Mouse (Mus musculus) embryonic facial prominence, embryonic 11.5 days (tissue): Measurements from ENCODE around the gene Prkca. TPM values are rescaled to one million over a fixed set of nuclear protein-coding genes. Genes with fewer than 3 reads are reported as not detected.
"Not testable (repeated sequence)": the region's sequence is repeated elsewhere in the genome, so short reads cannot be mapped to it uniquely, and the experiment has no call there.

Source experiments
- ATAC-seq: fragments of 200-750 bp; cut with Nextera tagmentation; replicated peaks from 2 replicates; pipeline ENCODE4 v1.8.0; 2017; ENCODE audit warnings: low read depth; ENCODE audit not compliant: insufficient number of reproducible peaks, low FRiP score, low TSS enrichment
- DNase-seq: peaks from one replicate; pipeline ENCODE4 v3.0.0-alpha.2; 2015; ENCODE audit warnings: low spot score
- H3K27ac ChIP-seq: fragments of 300-500 bp; sonication (generic); replicated peaks from 2 replicates; pipeline ENCODE4 v1.5.1; 2014; ENCODE audit warnings: mild to moderate bottlenecking, low read depth, low read length, control low read depth
- H3K27me3 ChIP-seq: fragments of 300-500 bp; sonication (generic); 2 replicates; pipeline ENCODE4 v1.6.1; 2014; ENCODE audit warnings: mild to moderate bottlenecking, low read length, moderate library complexity, mixed read lengths; ENCODE audit not compliant: control insufficient read depth, insufficient read depth
- H3K36me3 ChIP-seq: fragments of 300-500 bp; sonication (generic); replicated peaks from 2 replicates; pipeline ENCODE4 v1.6.1; 2014; ENCODE audit warnings: low read depth, mild to moderate bottlenecking, low read length, moderate library complexity, mixed read lengths; ENCODE audit not compliant: control insufficient read depth, insufficient read depth
- H3K4me1 ChIP-seq: fragments of 300-500 bp; sonication (generic); 2 replicates; pipeline ENCODE4 v1.6.1; 2014; ENCODE audit warnings: low read length, mixed read lengths; ENCODE audit not compliant: control insufficient read depth, insufficient read depth
- H3K4me2 ChIP-seq: fragments of 300-500 bp; sonication (generic); 2 replicates; pipeline ENCODE4 v1.6.1; 2014; ENCODE audit warnings: low read depth, mild to moderate bottlenecking, control low read depth, low read length, moderate library complexity
- H3K4me3 ChIP-seq: fragments of 300-500 bp; sonication (generic); 2 replicates; pipeline ENCODE4 v1.5.1; 2014; ENCODE audit warnings: low read depth, low read length, control low read depth
- H3K9ac ChIP-seq: fragments of 300-500 bp; sonication (generic); replicated peaks from 2 replicates; pipeline ENCODE4 v1.6.1; 2014; ENCODE audit warnings: mild to moderate bottlenecking, control low read depth, low read length
- H3K9me3 ChIP-seq: fragments of 300-500 bp; sonication (generic); replicated peaks from 2 replicates; pipeline ENCODE4 v1.6.1; 2016; ENCODE audit warnings: mild to moderate bottlenecking, low read length, inconsistent platforms, mixed read lengths; ENCODE audit not compliant: control insufficient read depth
- WGBS: fragments of 180-500 bp; shearing (Covaris S2); extraction: QIAGEN DNeasy Blood & Tissue Kit; methylation state at CpG from one replicate; pipeline ENCODE4 v1.1.7; 2014; 5-methylcytosine and 5-hydroxymethylcytosine counted together
- polyA plus RNA-seq: library from polyadenylated mRNA; unstranded; fragments of >200 nt; fragmentation: Nextera tagmentation; extraction: Ambion mirVana; gene quantifications from 2 replicates; pipeline ENCODE4 v1.2.1, GENCODE M21; 2014

Gene Prkca
- polyA plus RNA-seq, 1 experiment from 2014 or later = 7.4 TPM

DNA sequence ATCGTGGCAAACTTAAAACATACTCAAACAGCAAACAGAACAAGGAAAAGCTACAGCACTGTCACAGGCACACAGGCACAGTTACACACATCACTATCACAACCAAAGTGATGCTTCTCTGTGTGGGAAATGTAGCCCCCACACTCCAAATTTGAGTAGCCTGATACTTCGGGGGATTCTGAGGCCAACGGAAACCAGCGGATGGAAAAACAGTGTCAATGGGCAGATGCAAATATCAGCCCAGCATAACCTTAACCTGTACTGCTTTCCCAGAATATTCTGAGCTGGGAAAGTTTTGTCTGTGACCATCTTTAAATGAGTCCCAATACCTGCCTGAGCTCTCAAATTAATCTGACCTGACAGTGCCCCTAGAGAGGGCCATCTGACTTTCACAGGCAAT is 250.5 kb downstream of the Prkca start:
- Histone ChIP-seq H3K27me3 (no peaks in the 10 kb centered on the region), H3K9me3 (no peaks in the 10 kb centered on the region), H3K4me2 (no peak overlapping the region), H3K4me1 (no peaks in the 10 kb centered on the region), H3K9ac (no peak overlapping the region), H3K27ac (no peak overlapping the region), H3K4me3 (no peak overlapping the region), H3K36me3 (no peaks in the 10 kb centered on the region)
- 92% methylated on average over 4 of the region's 4 CpGs for WGBS
- DNase-seq (no peak), ATAC-seq (no peak)

DNA sequence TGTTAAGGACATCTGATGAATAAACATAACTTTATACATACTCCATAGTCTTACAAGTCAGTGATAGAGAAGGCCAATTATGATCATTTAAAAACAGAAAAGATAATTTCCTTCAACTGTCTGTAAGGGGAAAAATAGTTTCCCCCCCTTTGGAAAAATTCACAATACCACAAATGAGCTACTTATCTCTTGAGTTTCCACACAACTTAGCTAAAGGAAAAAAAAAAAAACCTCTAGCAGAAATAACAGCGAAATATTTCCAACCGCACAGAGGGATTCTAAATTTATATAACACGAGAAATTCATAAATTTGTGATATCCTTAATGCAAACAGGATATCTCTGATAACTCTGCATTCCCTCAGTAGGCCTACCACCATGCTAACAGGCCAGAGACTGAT is 252.5 kb downstream of the Prkca start:
- Histone ChIP-seq H3K4me1 (no peaks in the 10 kb centered on the region), H3K4me3 (no peak overlapping the region), H3K4me2 (no peak overlapping the region), H3K9ac (no peak overlapping the region), H3K27ac (no peak overlapping the region), H3K36me3 (no peaks in the 10 kb centered on the region), H3K9me3 (no peaks in the 10 kb centered on the region), H3K27me3 (no peaks in the 10 kb centered on the region)
- DNase-seq (no peak), ATAC-seq (no peak)
- WGBS = 92% methylated on average over 3 of the region's 3 CpGs

DNA sequence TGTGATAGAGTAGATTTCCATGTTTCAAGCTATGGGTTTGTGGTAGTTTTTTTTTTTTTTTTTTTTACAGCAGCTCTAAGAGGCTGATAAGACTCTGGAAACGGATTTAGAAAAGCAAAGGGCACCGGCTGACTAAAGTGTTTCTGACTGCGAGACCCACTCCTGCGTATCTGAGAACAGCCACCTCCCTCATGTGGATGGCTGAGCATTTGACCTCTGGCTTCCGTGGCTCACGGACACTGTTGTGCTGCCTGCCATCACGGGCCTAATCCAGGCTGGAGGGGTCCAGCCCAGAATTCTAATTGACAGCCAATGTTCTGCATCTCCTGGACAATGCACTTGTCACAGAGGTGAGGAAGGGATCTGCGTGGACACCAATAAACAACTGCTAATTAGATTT is 253.0 kb downstream of the Prkca start:
- Histone ChIP-seq H3K27me3 (no peaks in the 10 kb centered on the region), H3K4me2 (no peak overlapping the region), H3K9ac (no peak overlapping the region), H3K9me3 (no peaks in the 10 kb centered on the region), H3K4me1 (no peaks in the 10 kb centered on the region), H3K4me3 (no peak overlapping the region), H3K36me3 (no peaks in the 10 kb centered on the region), H3K27ac (no peak overlapping the region)
- ATAC-seq (no peak), DNase-seq (no peak)
- WGBS = 61% methylated on average over 8 of the region's 8 CpGs

DNA sequence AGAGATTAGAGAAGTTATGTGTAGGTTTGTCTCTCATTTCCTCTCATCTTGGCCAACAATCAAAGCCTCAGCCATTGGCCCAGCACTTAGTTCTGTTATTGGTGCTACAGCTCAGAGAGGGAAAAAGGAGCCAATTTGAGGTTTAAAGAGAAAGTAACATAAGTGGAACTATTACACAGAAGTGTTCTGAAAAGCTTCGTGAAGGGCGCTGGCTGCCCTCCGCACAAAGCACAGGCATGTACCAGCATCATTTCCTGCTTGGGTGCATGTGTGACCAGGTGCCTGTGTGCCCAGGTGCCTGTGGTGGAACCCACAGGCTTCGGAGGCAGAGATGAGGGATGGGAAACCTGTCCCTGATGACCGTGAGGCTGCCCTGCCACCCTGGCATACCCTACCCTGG is 255.7 kb downstream of the Prkca start:
- Histone ChIP-seq H3K36me3 (no peaks in the 10 kb centered on the region), H3K9ac (no peak overlapping the region), H3K4me1 (no peaks in the 10 kb centered on the region), H3K27me3 (no peaks in the 10 kb centered on the region), H3K9me3 (no peaks in the 10 kb centered on the region), H3K4me3 (no peak overlapping the region), H3K4me2 (no peak overlapping the region), H3K27ac (no peak overlapping the region)
- DNase-seq = no peak
- ATAC-seq = no peak
- 91% methylated on average over 5 of the region's 5 CpGs for WGBS

DNA sequence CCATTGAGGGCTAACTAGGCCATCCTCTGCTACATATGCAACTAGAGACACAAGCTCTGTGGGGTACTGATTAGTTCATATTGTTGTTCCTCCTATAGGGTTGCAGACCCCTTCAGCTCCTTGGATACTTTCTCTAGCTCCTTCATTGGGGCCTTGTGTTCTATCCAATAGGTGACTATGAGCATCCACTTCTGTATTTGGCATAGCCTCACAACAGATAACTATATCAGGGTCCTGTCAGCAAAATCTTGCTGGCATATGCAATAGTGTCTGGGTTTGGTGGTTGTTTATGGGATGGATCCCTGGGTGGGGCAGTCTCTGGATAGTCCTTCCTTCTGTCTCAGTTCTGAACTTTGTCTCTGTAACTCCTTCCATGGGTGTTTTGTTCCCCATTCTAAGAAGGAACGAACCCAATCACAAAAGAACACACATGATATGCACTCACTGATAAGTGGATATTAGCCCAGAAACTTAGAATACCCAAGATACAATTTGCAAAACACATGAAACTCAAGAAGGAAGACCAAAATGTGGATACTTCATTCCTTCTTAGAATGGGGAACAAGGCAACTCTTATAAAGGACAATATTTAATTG is 256.5 kb downstream of the Prkca start:
- not testable (repeated sequence) for H3K36me3 ChIP-seq, ATAC-seq, H3K4me3 ChIP-seq, H3K9ac ChIP-seq, H3K27me3 ChIP-seq, H3K9me3 ChIP-seq, H3K4me2 ChIP-seq, DNase-seq, H3K27ac ChIP-seq, H3K4me1 ChIP-seq
- 78% methylated on average over 1 of the region's 1 CpGs for WGBS

DNA sequence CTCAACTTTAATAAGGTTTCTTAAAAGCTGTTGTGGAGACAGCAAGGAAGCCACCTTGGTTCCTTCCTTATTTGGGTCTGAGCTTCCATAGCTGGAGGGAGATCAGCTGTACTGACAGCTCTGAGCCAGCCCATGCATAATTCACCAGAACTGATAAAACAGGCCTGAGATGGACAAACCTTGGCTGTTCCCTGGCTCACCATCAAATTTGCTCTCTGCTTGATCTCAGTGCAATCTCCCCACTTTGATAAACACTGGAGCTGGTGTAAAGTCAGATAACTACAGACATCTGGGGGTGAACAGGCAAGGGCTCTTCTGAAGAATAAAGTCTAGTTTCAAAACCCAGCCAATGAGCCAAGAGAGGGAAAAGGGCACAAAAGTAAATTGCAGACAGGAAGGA is 261.1 kb downstream of the Prkca start:
- no peak overlapping the region for H3K27ac ChIP-seq
- H3K4me3 ChIP-seq = no peak overlapping the region
- no peak for ATAC-seq
- H3K9ac ChIP-seq = no peak overlapping the region
- no peak overlapping the region for H3K4me2 ChIP-seq
- no peak for DNase-seq
- no peaks in the 10 kb centered on the region for H3K4me1 ChIP-seq
- H3K9me3 ChIP-seq = no peaks in the 10 kb centered on the region
- no peaks in the 10 kb centered on the region for H3K27me3 ChIP-seq
- H3K36me3 ChIP-seq = no peaks in the 10 kb centered on the region

DNA sequence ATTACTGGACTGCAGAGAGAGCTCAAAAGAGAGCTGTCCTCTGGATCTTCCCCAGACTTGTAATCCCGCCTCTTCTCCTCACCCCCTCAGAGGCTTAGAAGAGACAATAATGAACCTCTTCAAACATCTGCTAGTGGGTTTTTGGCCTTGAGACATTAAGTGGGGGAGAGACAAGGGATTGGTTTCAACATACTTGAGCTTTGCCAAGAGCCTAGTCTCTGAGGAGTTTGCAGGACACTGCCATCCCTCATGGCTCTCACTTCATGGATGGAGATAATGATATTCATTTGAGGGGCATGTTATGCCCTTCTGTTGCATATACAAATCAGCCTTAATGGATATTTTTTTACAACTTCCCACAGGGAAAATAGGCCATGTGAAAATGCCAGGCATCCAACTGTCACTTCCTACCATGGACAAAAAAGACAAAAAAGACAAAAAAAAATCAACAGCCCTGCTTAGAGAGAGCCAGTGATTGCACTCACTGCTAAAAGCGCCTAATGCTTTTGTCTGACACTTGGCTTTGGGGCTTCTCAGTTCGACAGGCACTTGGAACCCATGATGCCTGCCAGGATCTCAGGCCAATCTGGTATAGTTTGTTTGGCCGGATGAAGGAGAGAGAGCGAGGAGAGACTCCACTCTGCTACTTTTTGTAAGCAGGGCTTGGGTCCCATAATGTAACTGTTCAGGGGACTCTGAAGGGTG is 263.6 kb downstream of the Prkca start:
- H3K9ac ChIP-seq = no peak overlapping the region
- no peak overlapping the region for H3K4me2 ChIP-seq
- no peaks in the 10 kb centered on the region for H3K9me3 ChIP-seq
- no peak for DNase-seq
- no peaks in the 10 kb centered on the region for H3K27me3 ChIP-seq
- no peak overlapping the region for H3K4me3 ChIP-seq
- ATAC-seq = no peak
- 90% methylated on average over 5 of the region's 5 CpGs for WGBS
- H3K36me3 ChIP-seq = no peaks in the 10 kb centered on the region
- no peak overlapping the region for H3K27ac ChIP-seq
- no peaks in the 10 kb centered on the region for H3K4me1 ChIP-seq

DNA sequence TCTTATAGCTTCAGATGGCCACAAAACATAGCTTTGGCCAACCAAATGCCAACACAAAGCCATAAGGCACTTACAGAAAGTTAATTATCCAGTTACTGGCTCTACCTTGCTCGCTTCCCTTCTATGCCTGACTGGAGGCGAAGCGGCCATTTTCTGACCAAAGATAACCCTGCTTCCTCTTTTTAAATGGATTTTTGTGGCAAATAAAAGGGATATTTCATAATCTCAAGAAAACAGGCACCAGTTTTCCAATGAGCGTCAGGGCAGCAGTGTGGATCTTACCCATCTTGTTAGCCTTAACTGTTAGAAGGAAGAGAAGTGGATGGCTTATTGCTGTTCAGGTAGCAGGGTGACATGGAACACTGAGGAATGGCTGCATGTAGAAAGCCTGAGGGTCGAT is 264.3 kb downstream of the Prkca start:
- Histone ChIP-seq H3K9ac (no peak overlapping the region), H3K27ac (no peak overlapping the region), H3K27me3 (no peaks in the 10 kb centered on the region), H3K4me2 (no peak overlapping the region), H3K4me1 (no peaks in the 10 kb centered on the region), H3K9me3 (no peaks in the 10 kb centered on the region), H3K4me3 (no peak overlapping the region), H3K36me3 (no peaks in the 10 kb centered on the region)
- WGBS = 92% methylated on average over 5 of the region's 5 CpGs
- DNase-seq (no peak), ATAC-seq (no peak)
